Mouse (Mus musculus): ENCODE data around the gene Cops7a. TPM values are rescaled to one million over a fixed set of nuclear protein-coding genes. Genes with fewer than 3 reads are reported as not detected.
A peak's percentile ranks its signal among the peaks of the same experiment; 100 is the strongest.

The Cops7a gene
- total RNA-seq, 2 experiments from 2014 or later = 108 to 115 TPM

DNA sequence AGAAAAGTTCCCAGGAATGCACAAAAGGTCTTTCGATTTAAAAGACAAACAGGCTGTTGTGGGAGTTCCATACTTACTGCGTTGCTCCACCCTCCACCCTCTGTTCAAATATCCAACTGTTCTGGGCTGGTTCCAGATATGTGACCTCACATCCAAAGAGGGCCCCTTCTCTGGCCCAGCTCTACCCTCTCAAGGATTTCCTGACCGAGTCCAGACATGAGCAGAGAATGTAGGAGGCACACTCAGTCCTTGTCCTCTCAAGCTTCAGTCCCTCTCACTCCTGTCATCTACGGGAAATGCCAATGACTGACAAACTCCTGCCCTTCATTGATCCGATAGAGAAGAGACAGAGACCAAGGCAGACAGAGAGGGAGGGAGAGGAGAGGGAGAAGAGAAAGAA lies 39.4 kb downstream of the Cops7a start:
- H3K27ac ChIP-seq = peak overlapping the region; percentile 73
- peak; percentile 34 for DNase-seq
- no peak for TF ChIP-seq CTCF (IDR thresholded peaks at IDR 0.05)
- intact Hi-C loops (cut with DNase I) = no loop called here
- peak overlapping the region; percentile 51 for H3K4me3 ChIP-seq

DNA sequence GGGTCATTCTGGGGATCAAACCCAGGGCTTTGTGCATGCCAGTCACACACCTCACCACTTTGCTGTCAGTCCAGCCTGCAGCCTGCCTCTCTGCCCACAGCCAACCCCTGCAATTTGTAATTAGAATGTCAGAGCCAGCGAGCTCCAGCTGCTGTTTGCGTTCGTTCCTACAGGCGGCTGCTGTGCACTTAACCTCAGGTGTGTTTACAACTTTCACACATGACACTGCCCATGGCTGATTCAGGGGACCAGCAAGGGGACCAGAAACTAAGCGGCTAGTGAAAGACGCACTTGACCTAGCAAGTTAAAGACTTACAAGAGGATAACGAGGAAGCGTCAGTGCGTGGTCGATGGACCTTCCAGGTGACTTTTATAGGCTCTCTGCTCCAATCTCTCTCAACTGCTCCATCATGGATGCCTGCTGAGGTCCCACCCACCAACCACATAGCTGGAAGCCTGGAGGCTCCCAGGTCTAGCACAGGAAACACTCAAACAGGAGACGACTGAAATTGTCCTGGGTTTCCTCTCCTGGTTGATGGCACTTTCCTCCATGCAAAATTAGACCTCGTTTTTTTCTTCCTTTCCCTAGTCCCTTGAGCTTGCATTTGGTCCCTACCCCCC lies 40.1 kb downstream of the Cops7a start:
- Histone ChIP-seq H3K27ac (peak overlapping the region; percentile 73), H3K4me3 (peak overlapping the region; percentile 51)
- no peak for DNase-seq
- no peak for TF ChIP-seq CTCF (IDR thresholded peaks at IDR 0.05)
- intact Hi-C loops (cut with DNase I) = no loop called here

DNA sequence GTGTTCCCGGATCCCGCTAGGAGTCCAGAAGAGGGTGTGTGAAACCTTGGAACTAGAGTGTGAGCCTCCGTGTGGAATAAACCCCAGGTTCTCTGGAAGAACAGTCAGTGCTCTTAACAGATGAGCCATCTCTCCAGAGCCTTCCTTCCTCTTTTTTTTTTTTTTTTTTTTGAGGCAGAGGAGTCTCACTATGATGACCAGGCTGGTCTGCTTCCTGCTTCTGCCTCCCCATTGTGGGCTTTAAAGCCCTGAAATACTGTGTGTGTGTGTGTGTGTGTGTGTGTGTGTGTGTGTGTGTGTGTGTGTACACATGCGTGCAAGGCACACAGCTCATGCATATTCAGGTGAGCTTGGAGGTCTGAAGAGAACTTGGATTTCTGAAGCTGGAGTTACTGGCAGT lies 43.8 kb downstream of the Cops7a start:
- TF ChIP-seq CTCF (IDR thresholded peaks at IDR 0.05) = no peak
- H3K4me3 ChIP-seq = no peak overlapping the region
- intact Hi-C loops (cut with DNase I) = no loop called here
- DNase-seq = no peak
- peak overlapping the region; percentile 94 for H3K27ac ChIP-seq

DNA sequence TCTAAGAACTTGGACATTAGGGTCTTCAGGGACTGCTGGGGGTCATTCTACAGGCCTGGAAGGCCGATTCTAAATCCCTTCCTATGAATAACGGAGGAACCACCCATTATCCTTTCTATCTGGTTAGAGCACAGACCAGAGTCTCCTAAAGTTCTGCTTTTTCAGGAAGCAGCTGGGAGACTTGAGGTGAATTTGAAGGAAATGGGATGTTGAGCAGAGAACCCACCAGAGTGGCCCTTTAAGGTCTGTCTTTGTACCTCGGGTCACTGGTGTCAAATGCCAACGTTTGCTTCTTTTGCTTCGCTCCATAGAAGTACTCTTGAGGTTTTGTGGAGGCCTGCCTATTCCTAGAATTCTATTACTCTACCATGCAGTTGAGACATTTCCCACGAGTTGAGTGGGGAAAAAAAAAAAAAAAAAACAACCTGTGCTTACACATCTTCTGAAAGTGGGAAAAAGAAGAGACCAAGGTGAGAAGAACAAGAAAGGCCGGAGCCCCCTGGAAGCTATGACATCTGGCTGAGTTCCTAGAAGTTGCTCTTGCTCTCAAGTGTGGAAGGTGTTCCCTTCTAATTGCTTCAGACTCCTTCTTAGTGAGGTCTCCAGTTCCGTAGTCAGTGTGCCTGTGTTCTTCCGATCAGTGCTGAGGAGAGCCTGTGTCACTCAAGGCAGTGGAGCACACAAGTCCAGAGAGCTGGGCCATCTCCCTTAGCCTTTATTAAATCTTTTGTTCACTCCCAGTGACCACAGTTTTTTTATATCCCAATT lies 44.8 kb downstream of the Cops7a start:
- intact Hi-C loops (cut with DNase I) = no loop called here

DNA sequence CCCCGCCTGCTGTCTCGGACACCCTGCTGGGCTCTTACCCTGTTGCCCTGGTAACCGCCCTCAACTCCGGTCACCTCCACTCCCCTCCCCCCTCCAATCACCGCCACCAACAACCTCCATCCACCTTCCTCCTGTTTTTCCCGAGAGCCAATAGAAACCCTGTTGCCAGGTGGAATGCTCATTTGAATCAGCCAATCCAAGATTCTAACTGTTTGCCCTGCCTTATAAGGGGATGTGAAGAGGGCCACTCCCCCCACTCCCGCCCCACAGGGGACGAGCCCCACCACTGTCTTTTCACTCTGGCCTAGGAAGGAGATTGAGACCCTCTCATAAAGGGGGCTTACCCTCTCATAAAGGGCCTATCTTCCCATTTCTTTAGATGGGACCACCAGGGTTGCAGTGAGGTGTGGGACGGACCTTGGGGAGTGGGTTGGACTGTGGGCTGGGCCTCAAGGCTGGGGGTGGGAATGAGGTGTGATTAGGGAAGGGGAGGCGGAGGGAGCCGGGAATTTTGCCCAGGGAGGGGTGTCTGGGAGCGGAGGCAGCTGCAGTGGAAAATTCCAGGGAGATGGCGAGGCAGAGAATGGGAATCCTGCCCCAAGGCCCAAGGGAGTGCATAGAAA lies 45.5 kb downstream of the Cops7a start, which contains the start of gene Ptms:
Gene Ptms (minus strand): TSS at position 409 of the 623 bp plus-strand sequence.
- intact Hi-C loops (cut with DNase I) = loop anchor here (5.0 kb wide), 3 partner anchors 87 to 163 kb away; partner anchors contain the start of genes Atn1, Gm45234 and Zfp384
- peak; percentile 95 for DNase-seq

More for the DNA sequence above, 44.8 kb downstream of the Cops7a start:
- DNase-seq = no peak
- peak overlapping the region; percentile 94 for H3K27ac ChIP-seq
- no peak for TF ChIP-seq CTCF (IDR thresholded peaks at IDR 0.05)
- peak overlapping the region; percentile 70 for H3K4me3 ChIP-seq

DNA sequence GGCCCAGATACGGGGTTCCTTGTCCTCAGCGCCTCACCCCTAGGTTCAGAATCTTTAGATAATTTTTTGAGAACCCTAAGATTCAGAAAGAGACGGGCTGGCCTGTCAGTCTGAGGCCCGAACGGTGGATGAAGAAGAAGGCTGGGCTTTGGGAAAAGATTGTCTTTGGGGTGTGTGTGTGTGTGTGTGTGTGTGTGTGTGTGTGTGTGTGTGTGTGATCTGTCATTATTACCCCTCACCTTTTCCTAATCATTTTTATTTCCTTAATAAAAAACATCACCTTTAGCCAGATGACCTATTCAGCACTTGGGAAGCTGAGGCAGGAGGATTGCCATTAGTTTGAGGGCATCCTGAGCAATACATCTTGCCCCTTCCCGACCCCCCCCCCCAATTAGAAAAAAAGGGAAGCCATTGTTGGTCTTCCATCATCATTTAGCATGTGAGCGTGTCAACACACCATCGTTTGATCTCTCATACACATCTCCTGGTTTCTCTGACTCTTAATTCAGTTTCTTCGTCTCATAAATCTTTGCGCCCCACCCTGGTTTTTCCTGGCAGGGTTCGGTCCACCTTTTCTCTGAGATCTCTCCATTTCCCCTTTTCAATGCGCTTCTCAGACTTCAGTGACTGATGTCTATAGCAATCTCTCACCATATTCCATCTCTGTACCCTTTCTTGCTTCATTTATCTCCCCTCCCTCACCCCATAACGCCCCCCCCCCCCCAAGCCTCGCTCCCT lies 46.3 kb downstream of the Cops7a start:
- no peak for DNase-seq
- TF ChIP-seq CTCF (IDR thresholded peaks at IDR 0.05) = no peak
- H3K27ac ChIP-seq = peak overlapping the region; percentile 94
- intact Hi-C loops (cut with DNase I) = loop anchor here (1.0 to 5.0 kb wide), 4 partner anchors 11 to 163 kb away; partner anchors contain the start of genes Atn1, Gm45234 and Zfp384
- H3K4me3 ChIP-seq = peak overlapping the region; percentile 91

More for the DNA sequence above, 45.5 kb downstream of the Cops7a start, which contains the start of gene Ptms:
- H3K27ac ChIP-seq = peak within 1 kb of the TSS; percentile 94
- no peak for TF ChIP-seq CTCF (IDR thresholded peaks at IDR 0.05)
- H3K4me3 ChIP-seq = peak within 1 kb of the TSS; percentile 70

DNA sequence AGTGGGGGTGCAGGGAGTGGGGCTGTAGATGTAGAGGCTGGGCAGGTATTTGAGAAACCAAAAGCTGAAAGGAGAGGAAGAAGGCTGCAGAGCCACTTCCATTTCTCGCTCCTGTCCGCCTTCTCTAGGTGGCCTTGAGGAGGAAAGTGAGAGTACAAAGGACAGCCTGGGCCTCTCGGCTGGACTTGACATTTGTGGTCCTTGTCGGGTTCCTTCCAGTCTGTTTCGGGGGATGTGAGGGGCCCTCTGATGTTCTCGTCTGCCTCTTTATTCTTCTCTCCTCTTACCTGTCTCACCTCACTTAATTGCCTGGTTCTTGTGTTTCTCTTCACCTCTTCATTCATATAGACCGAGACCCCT lies 47.0 kb downstream of the Cops7a start:
- peak overlapping the region; percentile 91 for H3K4me3 ChIP-seq
- TF ChIP-seq CTCF (IDR thresholded peaks at IDR 0.05) = no peak
- peak overlapping the region; percentile 94 for H3K27ac ChIP-seq
- intact Hi-C loops (cut with DNase I) = loop anchor here (1.0 to 5.0 kb wide), 4 partner anchors 12 to 164 kb away; partner anchors contain the start of genes Atn1, Gm45234 and Zfp384
- DNase-seq = no peak

DNA sequence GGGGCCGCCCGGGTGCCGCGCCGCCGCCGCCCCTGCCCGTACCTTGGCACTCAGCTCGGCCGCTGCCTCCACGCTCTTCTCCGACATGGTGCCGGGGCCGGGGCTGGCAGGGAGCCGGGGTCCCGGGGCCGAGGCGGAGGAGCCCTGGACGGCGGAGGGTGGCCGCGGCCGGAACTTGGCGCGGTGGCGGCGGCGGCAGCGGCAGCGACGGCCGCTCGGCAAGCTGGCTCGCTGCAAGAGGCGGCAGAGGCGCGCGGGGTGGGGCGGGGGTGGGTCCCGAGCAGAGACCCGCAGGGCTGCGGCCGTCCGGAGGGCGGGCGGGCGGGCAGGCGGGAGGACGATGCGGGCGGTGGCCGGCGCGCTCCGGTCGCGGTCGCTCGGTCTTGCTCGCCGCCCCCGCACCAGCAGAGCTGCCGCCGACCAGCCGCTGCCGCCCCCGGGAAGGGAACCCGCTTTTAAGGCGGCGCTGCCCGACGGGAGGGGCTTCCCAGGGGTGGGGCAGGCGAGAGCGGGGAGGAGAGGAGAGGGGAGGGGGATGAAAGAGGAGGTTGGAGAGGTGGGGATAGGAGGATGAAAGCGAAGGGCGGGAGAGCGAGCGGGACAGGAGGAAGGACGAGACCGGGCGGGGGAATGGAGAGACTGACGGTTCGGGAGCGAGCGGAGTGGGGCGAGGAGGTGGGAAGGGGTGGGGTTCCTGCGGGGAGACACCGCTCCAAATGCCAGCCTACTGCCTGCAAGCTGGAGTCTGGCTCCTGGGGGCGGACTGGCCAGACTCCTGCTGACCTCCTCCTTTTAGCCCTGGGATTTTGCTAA lies 47.6 kb downstream of the Cops7a start:
- intact Hi-C loops (cut with DNase I) = loop anchor here (1.0 to 5.0 kb wide), 4 partner anchors 13 to 165 kb away; partner anchors contain the start of genes Atn1, Gm45234 and Zfp384
- peak; percentile 94 for DNase-seq

DNA sequence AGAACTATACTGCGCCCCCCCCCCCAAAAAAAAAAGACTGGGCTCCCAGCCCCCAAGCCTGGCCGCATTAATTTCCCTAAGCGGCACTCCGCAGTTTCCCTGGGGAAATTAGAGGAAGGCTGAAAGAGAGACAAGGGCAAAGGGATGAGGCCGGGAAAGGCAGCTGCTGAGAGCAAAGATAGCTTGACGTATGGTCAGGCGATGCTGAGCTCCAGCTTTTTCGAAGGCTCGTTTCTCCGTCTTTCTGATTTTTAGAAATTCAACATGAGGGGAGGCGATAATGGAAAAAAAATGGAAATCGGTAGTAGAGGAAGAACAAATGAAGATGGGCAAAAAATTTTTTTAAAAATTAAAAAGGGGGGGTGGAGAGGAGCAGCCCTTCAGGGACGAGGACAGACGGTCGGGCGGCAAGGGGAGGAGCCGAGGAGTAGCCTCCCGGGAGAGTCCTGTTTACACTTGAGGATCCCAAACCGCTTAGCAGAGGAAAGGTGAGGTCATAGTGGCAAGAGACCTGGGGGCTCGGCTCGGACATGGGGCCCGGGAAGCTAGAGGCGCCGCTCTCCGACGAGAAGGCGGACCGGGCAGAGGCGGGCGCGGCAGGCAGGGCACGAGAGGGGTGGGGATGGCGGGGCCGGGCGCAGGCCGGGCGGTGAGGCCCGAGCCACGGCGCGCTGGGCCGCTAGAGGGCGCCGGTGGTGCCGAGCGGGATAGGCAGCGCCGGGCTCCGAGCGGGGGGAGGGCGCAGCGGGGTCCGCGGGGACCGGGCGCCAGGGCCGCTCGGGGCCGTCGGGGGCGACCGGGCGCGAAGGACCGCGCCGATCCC lies 48.4 kb downstream of the Cops7a start:
- TF ChIP-seq CTCF (IDR thresholded peaks at IDR 0.05) = peak; percentile 81

More for the DNA sequence above, 47.6 kb downstream of the Cops7a start:
- H3K27ac ChIP-seq = peak overlapping the region; percentile 94
- no peak for TF ChIP-seq CTCF (IDR thresholded peaks at IDR 0.05)
- H3K4me3 ChIP-seq = peak overlapping the region; percentile 91

DNA sequence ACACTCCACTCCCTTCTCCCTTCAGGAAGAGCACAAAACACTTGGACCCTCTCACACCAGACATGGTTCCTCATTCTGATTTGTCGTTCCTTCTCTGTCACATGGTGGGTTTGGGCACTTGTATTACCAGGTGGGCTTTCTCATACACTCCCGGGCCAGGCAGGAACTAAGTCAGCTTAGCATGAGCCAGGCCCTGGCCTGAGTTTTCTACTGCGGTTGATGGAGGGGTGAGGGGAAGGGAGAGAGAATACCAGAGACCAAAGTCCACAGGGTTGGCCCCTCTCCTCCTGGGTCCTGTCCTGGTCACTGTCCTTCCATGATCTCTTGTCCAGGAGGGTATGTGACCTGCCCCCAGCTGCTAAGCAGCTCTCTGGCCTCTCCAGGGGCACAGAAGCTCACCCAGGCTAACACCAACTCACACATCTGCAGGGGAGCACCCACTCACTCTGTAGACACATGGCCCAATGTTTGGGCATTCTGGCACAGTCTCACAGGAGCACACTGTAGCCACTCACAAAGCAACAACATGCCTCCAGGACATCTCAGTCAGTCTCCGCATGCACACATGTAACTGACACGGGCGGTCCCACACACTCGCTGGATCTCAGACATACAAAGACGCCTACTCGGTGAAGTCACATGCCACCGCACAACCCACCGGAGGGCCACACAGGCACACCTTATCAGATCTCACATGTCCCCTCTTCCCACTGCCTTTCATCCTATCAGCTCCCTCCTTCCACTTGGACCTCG lies 49.2 kb downstream of the Cops7a start:
- no peak for DNase-seq
- Histone ChIP-seq H3K27ac (peak overlapping the region; percentile 94), H3K4me3 (peak overlapping the region; percentile 91)
- intact Hi-C loops (cut with DNase I) = loop anchor here (5.0 kb wide), 3 partner anchors 91 to 166 kb away; partner anchors contain the start of genes Atn1, Gm45234 and Zfp384
- TF ChIP-seq CTCF (IDR thresholded peaks at IDR 0.05) = no peak

More for the DNA sequence above, 48.4 kb downstream of the Cops7a start:
- DNase-seq = peak; percentile 96
- intact Hi-C loops (cut with DNase I) = loop anchor here (5.0 kb wide), 3 partner anchors 90 to 165 kb away; partner anchors contain the start of genes Atn1, Gm45234 and Zfp384
- Histone ChIP-seq H3K4me3 (peak overlapping the region; percentile 91), H3K27ac (peak overlapping the region; percentile 94)
